Mouse (Mus musculus): ENCODE results near the gene Wdr31. TPM values are rescaled to one million over a fixed set of nuclear protein-coding genes. Genes with fewer than 3 reads are reported as not detected.

The Wdr31 gene
- 0.43 and 0.62 TPM in 2 replicates for polyA plus RNA-seq (2012; rRNA removed)

- H3K27ac ChIP-seq (ENCODE audit: insufficient read depth, low read depth, low read length) = no peak within 1 kb of the TSS
- no peaks in the 10 kb centered on the region for H3K36me3 ChIP-seq (ENCODE audit: control insufficient read depth, insufficient read depth, low read length)
- TF ChIP-seq CTCF (IDR thresholded peaks at IDR 0.05; ENCODE audit: extremely low read depth, insufficient read length, insufficient replicate concordance, low read depth, low read length) (no peak), POLR2A (IDR thresholded peaks at IDR 0.05; ENCODE audit: low read depth, low read length) (no peak)
- H3K4me3 ChIP-seq (ENCODE audit: low read depth, low read length) = peak within 1 kb of the TSS; percentile 77
- WGBS = under 1% methylated on average over 30 of the region's 30 CpGs
- no peaks in the 10 kb centered on the region for H3K27me3 ChIP-seq (ENCODE audit: control insufficient read depth, insufficient read depth, low read length)
- peaks cover 4% of the 10 kb centered on the region for H3K4me1 ChIP-seq (ENCODE audit: control insufficient read depth, insufficient read depth, insufficient read length, low read length)
Measured at GRCm38 (mm10) chr4:62470598-62471051, at the start of gene Wdr31. Gene Wdr31, minus strand, starts transcription at chr4:62470896.

- under 1% methylated on average over 37 of the region's 37 CpGs for WGBS
- peak within 1 kb of the TSS; percentile 91 for H3K4me3 ChIP-seq (ENCODE audit: low read depth, low read length)
Measured at GRCm38 (mm10) chr4:62519849-62520233, 49.1 kb upstream of the Wdr31 start, which contains the start of gene Alad. Gene Alad, minus strand, starts transcription at chr4:62519918.

GRCm38 (mm10) chr4:62519122-62519848 lies 48.6 kb upstream of the Wdr31 start:
- peaks cover 20% of the 10 kb centered on the region for H3K4me1 ChIP-seq (ENCODE audit: control insufficient read depth, insufficient read depth, insufficient read length, low read length)
- H3K4me3 ChIP-seq (ENCODE audit: low read depth, low read length) = peak overlapping the region; percentile 91
- WGBS = under 1% methylated on average over 26 of the region's 26 CpGs
- H3K27ac ChIP-seq (ENCODE audit: insufficient read depth, low read depth, low read length) = peak overlapping the region; percentile 85
- no peaks in the 10 kb centered on the region for H3K27me3 ChIP-seq (ENCODE audit: control insufficient read depth, insufficient read depth, low read length)
- no peaks in the 10 kb centered on the region for H3K36me3 ChIP-seq (ENCODE audit: control insufficient read depth, insufficient read depth, low read length)
- TF ChIP-seq POLR2A (IDR thresholded peaks at IDR 0.05; ENCODE audit: low read depth, low read length) = no peak
- no peak for TF ChIP-seq CTCF (IDR thresholded peaks at IDR 0.05; ENCODE audit: extremely low read depth, insufficient read length, insufficient replicate concordance, low read depth, low read length)

More at GRCm38 (mm10) chr4:62519849-62520233, 49.1 kb upstream of the Wdr31 start, which contains the start of gene Alad:
- TF ChIP-seq CTCF (IDR thresholded peaks at IDR 0.05; ENCODE audit: extremely low read depth, insufficient read length, insufficient replicate concordance, low read depth, low read length) = no peak
- peak; percentile 87; the same call in 1 of the 2 replicates for TF ChIP-seq POLR2A (IDR thresholded peaks at IDR 0.05; ENCODE audit: low read depth, low read length)
- Histone ChIP-seq H3K27me3 (ENCODE audit: control insufficient read depth, insufficient read depth, low read length) (no peaks in the 10 kb centered on the region), H3K27ac (ENCODE audit: insufficient read depth, low read depth, low read length) (peak within 1 kb of the TSS; percentile 85), H3K4me1 (ENCODE audit: control insufficient read depth, insufficient read depth, insufficient read length, low read length) (peaks cover 22% of the 10 kb centered on the region), H3K36me3 (ENCODE audit: control insufficient read depth, insufficient read depth, low read length) (no peaks in the 10 kb centered on the region)

- Histone ChIP-seq H3K4me3 (ENCODE audit: low read depth, low read length) (peak overlapping the region; percentile 91), H3K27me3 (ENCODE audit: control insufficient read depth, insufficient read depth, low read length) (no peaks in the 10 kb centered on the region), H3K4me1 (ENCODE audit: control insufficient read depth, insufficient read depth, insufficient read length, low read length) (peaks cover 19% of the 10 kb centered on the region), H3K27ac (ENCODE audit: insufficient read depth, low read depth, low read length) (peak overlapping the region; percentile 85), H3K36me3 (ENCODE audit: control insufficient read depth, insufficient read depth, low read length) (0 out of 2 replicates have a peak, but pooled peaks cover 4% of the 10 kb centered on the region)
- WGBS = 23% methylated on average over 13 of the region's 13 CpGs
- TF ChIP-seq CTCF (IDR thresholded peaks at IDR 0.05; ENCODE audit: extremely low read depth, insufficient read length, insufficient replicate concordance, low read depth, low read length) (no peak), POLR2A (IDR thresholded peaks at IDR 0.05; ENCODE audit: low read depth, low read length) (no peak)
Measured at GRCm38 (mm10) chr4:62518416-62519121, 47.9 kb upstream of the Wdr31 start.

GRCm38 (mm10) chr4:62517538-62518415 lies 47.1 kb upstream of the Wdr31 start:
- Histone ChIP-seq H3K36me3 (ENCODE audit: control insufficient read depth, insufficient read depth, low read length) (0 out of 2 replicates have a peak, but pooled peaks cover 11% of the 10 kb centered on the region), H3K27ac (ENCODE audit: insufficient read depth, low read depth, low read length) (peak overlapping the region; percentile 85), H3K4me1 (ENCODE audit: control insufficient read depth, insufficient read depth, insufficient read length, low read length) (peaks cover 19% of the 10 kb centered on the region), H3K27me3 (ENCODE audit: control insufficient read depth, insufficient read depth, low read length) (no peaks in the 10 kb centered on the region), H3K4me3 (ENCODE audit: low read depth, low read length) (no peak overlapping the region)
- TF ChIP-seq POLR2A (IDR thresholded peaks at IDR 0.05; ENCODE audit: low read depth, low read length) (no peak), CTCF (IDR thresholded peaks at IDR 0.05; ENCODE audit: extremely low read depth, insufficient read length, insufficient replicate concordance, low read depth, low read length) (no peak)
- WGBS = 21% methylated on average over 10 of the region's 10 CpGs

GRCm38 (mm10) chr4:62517046-62517445 lies 46.4 kb upstream of the Wdr31 start:
- peak overlapping the region; percentile 85 for H3K27ac ChIP-seq (ENCODE audit: insufficient read depth, low read depth, low read length)
- TF ChIP-seq CTCF (IDR thresholded peaks at IDR 0.05; ENCODE audit: extremely low read depth, insufficient read length, insufficient replicate concordance, low read depth, low read length) (no peak), POLR2A (IDR thresholded peaks at IDR 0.05; ENCODE audit: low read depth, low read length) (no peak)
- peaks cover 19% of the 10 kb centered on the region for H3K4me1 ChIP-seq (ENCODE audit: control insufficient read depth, insufficient read depth, insufficient read length, low read length)
- H3K27me3 ChIP-seq (ENCODE audit: control insufficient read depth, insufficient read depth, low read length) = no peaks in the 10 kb centered on the region
- H3K4me3 ChIP-seq (ENCODE audit: low read depth, low read length) = no peak overlapping the region
- 32% methylated on average over 8 of the region's 8 CpGs for WGBS
- peaks cover 16% of the 10 kb centered on the region; the same call in 1 of the 2 replicates for H3K36me3 ChIP-seq (ENCODE audit: control insufficient read depth, insufficient read depth, low read length)

Data from small intestine, adult 2 months (tissue).